Mouse (Mus musculus) spleen, adult 2 months (tissue): ENCODE results near the gene Ank2.

Source experiments
- CTCF ChIP-seq: fragments of 200-500 bp; IDR thresholded peaks from 2 replicates; pipeline ENCODE4 v1.5.1; 2011; ENCODE audit warnings: mild to moderate bottlenecking, inconsistent platforms; ENCODE audit not compliant: insufficient read depth, insufficient read length, insufficient replicate concordance; ENCODE audit errors: extremely low read depth
- POLR2A ChIP-seq: fragments of 200-500 bp; IDR thresholded peaks from 2 replicates; pipeline ENCODE4 v1.6.1; 2011; ENCODE audit warnings: low read depth, low read length, inconsistent platforms

DNA sequence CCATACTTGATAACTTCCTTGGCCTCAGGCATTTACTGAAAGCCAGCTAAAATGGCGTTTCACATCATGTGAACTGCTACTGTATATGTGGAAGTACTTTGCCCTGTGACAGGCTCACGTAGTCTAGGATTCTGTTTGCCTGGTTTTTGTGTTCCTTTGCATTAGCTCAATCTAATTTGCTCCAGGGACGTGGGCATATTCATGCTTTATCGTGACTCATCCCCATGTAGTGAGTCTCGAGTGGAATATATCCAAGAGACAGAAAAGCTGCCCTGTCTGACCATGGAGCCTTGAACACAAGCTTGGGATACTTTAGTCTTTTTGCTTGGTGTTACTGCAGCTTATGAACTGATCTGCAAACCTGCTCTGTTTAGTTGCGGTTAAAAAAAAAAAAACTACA is 483.6 kb downstream of the Ank2 start:
- no peak for TF ChIP-seq CTCF
- no peak for TF ChIP-seq POLR2A
